Mouse (Mus musculus) neural tube, embryonic 12.5 days (tissue): Measurements from ENCODE around the gene Mmp25. TPM values are rescaled to one million over a fixed set of nuclear protein-coding genes. Genes with fewer than 3 reads are reported as not detected.

Source experiments
- ATAC-seq: fragments of 200-750 bp; cut with Nextera tagmentation; 2 replicates; pipeline ENCODE4 v1.8.0; 2017; ENCODE audit warnings: low read depth, mild to moderate bottlenecking, moderate TSS enrichment, moderate library complexity; ENCODE audit not compliant: low FRiP score
- H3K27ac ChIP-seq: fragments of 300-500 bp; sonication (generic); 2 replicates; pipeline ENCODE4 v1.5.1; 2016
- H3K27me3 ChIP-seq: fragments of 300-500 bp; sonication (generic); replicated peaks from 2 replicates; pipeline ENCODE4 v1.6.1; 2016; ENCODE audit warnings: mild to moderate bottlenecking
- H3K36me3 ChIP-seq: fragments of 300-500 bp; sonication (generic); 2 replicates; pipeline ENCODE4 v1.6.1; 2016; ENCODE audit warnings: mild to moderate bottlenecking
- H3K4me1 ChIP-seq: fragments of 300-500 bp; sonication (generic); 2 replicates; pipeline ENCODE4 v1.6.1; 2016
- H3K4me2 ChIP-seq: fragments of 300-500 bp; sonication (generic); replicated peaks from 2 replicates; pipeline ENCODE4 v1.6.1; 2016; ENCODE audit warnings: mild to moderate bottlenecking
- H3K4me3 ChIP-seq: fragments of 300-500 bp; sonication (generic); 2 replicates; pipeline ENCODE4 v1.5.1; 2016
- H3K9ac ChIP-seq: fragments of 300-500 bp; sonication (generic); 2 replicates; pipeline ENCODE4 v1.6.1; 2016; ENCODE audit warnings: mild to moderate bottlenecking
- H3K9me3 ChIP-seq: fragments of 300-500 bp; sonication (generic); 2 replicates; pipeline ENCODE4 v1.6.1; 2016; ENCODE audit warnings: mild to moderate bottlenecking
- WGBS: fragments of 180-500 bp; shearing (Covaris S2); methylation state at CpG from one replicate; pipeline ENCODE4 v1.1.7; 2016; 5-methylcytosine and 5-hydroxymethylcytosine counted together
- polyA plus RNA-seq: library from polyadenylated mRNA; unstranded; fragments of >200 nt; fragmentation: Nextera tagmentation; extraction: Ambion mirVana; gene quantifications from 2 replicates; pipeline ENCODE4 v1.2.1, GENCODE M21; 2016

Mmp25 gene
- polyA plus RNA-seq, 1 experiment from 2014 or later, result 1.6 TPM

DNA sequence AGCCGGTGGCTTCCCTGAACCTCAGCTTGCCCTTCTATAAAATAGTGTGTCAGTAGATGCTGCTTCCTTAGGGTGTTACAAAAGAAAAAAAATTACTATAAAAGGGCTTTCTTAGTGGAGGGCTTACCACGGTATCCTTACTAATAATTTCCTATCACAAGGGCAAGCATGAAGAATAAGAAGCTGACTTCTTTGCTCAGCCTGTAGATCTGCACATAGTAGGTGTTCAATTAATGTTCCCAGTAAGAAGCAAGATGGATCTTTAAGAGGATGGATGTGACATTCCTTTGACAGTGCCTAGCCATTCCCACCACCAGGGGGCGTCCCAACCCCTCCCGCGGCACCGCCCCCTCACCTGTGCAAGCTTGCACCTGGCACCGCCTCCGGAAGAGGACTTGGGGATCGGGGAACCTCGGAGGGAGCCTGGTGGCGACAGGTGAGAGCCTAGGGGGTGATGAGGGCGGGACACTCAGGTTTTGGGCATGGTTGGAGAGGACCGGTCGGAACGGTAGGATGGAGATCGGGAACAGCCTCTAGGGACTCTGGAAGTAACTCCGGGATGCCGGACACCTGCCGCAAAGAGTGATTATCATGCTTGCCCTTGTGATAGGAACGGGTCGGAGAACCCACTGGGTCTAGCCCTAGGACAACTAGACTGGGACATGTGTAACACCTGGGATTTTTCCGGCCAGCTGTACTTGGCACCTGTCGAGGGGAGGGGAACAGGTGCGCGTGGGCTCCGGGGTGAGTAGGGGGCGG lies 15.2 kb upstream of the Mmp25 start, which contains the start of gene Bicdl2:
TSS of gene Bicdl2 (plus strand) at position 390 of the 759 bp plus-strand sequence.
- Histone ChIP-seq H3K4me3 (no peak within 1 kb of the TSS), H3K4me2 (no peak within 1 kb of the TSS; the same call in 1 of the 2 replicates), H3K27me3 (peaks cover 41% of the 10 kb centered on the region), H3K27ac (no peak within 1 kb of the TSS), H3K36me3 (no peaks in the 10 kb centered on the region), H3K4me1 (no peaks in the 10 kb centered on the region), H3K9me3 (no peaks in the 10 kb centered on the region), H3K9ac (no peak within 1 kb of the TSS)
- 5% methylated on average over 27 of the region's 27 CpGs for WGBS
- no peak for ATAC-seq

DNA sequence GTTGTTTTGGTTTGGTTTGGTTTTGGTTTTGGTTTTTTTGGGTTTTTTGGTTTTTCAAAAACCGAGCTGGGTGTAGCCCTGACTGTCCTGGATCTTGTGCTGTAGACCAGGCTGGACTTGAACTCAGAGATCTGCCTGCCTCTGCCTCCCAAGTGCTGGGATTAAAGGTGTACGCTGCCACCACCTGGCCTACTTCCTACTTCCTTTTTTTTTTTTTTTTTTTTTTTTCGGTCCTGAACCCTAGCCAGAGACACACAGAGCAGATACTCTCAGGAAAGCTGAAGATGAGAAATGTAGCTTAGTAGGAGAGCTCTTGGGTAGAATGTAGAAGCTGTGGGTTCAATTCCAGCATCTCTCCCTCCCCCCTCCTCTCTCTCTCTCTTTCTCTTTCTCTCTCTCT lies 13.4 kb upstream of the Mmp25 start:
- Histone ChIP-seq H3K9ac (no peak overlapping the region), H3K27ac (no peak overlapping the region), H3K9me3 (no peaks in the 10 kb centered on the region), H3K36me3 (no peaks in the 10 kb centered on the region), H3K4me2 (no peak overlapping the region), H3K4me3 (no peak overlapping the region), H3K4me1 (no peaks in the 10 kb centered on the region), H3K27me3 (peaks cover 41% of the 10 kb centered on the region)
- WGBS, result 81% methylated on average over 3 of the region's 3 CpGs
- ATAC-seq, result no peak

- Histone ChIP-seq H3K27me3 (0 out of 2 replicates have a peak, but pooled peaks cover 8% of the 10 kb centered on the region), H3K9ac (no peak overlapping the region), H3K4me3 (no peak overlapping the region), H3K27ac (no peak overlapping the region), H3K9me3 (no peaks in the 10 kb centered on the region), H3K36me3 (no peaks in the 10 kb centered on the region), H3K4me1 (no peaks in the 10 kb centered on the region), H3K4me2 (no peak overlapping the region)
- 73% methylated on average over 2 of the region's 2 CpGs for WGBS
- ATAC-seq, result no peak
Measured at GRCm38 (mm10) chr17:23654410-23654809, 9.3 kb upstream of the Mmp25 start.

- WGBS, result 62% methylated on average over 6 of the region's 6 CpGs
- H3K4me1 ChIP-seq, result no peaks in the 10 kb centered on the region
- no peak overlapping the region for H3K4me2 ChIP-seq
- H3K27ac ChIP-seq, result no peak overlapping the region
- no peak overlapping the region for H3K4me3 ChIP-seq
- no peak for ATAC-seq
- no peak overlapping the region for H3K9ac ChIP-seq
- no peaks in the 10 kb centered on the region for H3K36me3 ChIP-seq
- no peaks in the 10 kb centered on the region for H3K9me3 ChIP-seq
- H3K27me3 ChIP-seq, result 0 out of 2 replicates have a peak, but pooled peaks cover 5% of the 10 kb centered on the region
Measured at GRCm38 (mm10) chr17:23654001-23654400, 8.9 kb upstream of the Mmp25 start.

DNA sequence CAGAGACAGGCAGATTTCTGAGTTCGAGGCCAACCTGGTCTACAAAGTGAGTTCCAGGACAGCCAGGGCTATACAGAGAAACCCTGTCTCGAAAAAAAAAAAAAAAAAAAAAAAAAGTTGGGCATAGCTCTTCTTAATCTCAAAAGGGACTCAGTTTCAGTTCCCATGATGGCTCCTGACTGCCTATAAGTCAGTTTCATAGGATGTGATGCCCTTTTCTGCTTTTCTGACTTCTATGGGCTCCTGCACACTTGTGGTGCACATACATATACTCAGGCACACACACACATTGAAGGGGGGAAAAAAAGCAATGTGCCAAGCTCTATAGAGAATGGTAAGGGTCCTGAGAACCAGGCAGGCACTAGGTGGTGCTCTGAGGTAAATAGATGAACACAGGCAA lies 8.2 kb upstream of the Mmp25 start:
- H3K4me3 ChIP-seq, result no peak overlapping the region
- 60% methylated on average over 2 of the region's 2 CpGs for WGBS
- H3K27ac ChIP-seq, result no peak overlapping the region

GRCm38 (mm10) chr17:23651363-23651762 lies 6.3 kb upstream of the Mmp25 start:
- 89% methylated on average over 6 of the region's 6 CpGs for WGBS
- H3K36me3 ChIP-seq, result no peaks in the 10 kb centered on the region
- no peak for ATAC-seq

More for the DNA sequence above, 8.2 kb upstream of the Mmp25 start:
- Histone ChIP-seq H3K4me1 (no peaks in the 10 kb centered on the region), H3K4me2 (no peak overlapping the region), H3K9me3 (no peaks in the 10 kb centered on the region), H3K36me3 (no peaks in the 10 kb centered on the region), H3K27me3 (0 out of 2 replicates have a peak, but pooled peaks cover 4% of the 10 kb centered on the region), H3K9ac (no peak overlapping the region)
- ATAC-seq, result no peak

DNA sequence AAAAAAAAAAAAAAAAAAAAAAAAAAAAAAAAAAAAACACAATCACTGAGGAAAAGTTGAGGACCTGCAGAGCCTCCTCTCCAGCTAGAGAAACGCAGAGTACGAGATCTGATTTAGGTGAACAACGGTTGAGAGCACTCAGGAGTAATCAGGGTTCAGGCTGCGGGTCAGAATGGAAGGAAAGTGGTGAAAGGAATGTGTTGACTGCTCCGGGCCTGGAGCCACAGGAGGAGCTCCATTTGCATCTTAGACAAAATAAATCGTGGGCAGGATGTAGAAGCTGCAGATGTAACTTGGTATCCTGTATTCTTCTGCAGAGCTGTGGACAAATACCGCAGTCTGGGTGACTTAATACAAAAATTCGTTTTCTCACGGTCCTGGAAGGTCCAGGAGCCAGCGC lies 817 bp upstream of the Mmp25 start:
- 33% methylated on average over 10 of the region's 10 CpGs for WGBS
- Histone ChIP-seq H3K36me3 (no peaks in the 10 kb centered on the region), H3K27ac (no peak overlapping the region), H3K27me3 (peaks cover 33% of the 10 kb centered on the region), H3K9ac (no peak overlapping the region), H3K4me1 (peaks cover 9% of the 10 kb centered on the region; the same call in 1 of the 2 replicates), H3K4me2 (no peak overlapping the region), H3K9me3 (no peaks in the 10 kb centered on the region), H3K4me3 (no peak overlapping the region)
- no peak for ATAC-seq

More at GRCm38 (mm10) chr17:23651363-23651762, 6.3 kb upstream of the Mmp25 start:
- Histone ChIP-seq H3K27ac (no peak overlapping the region), H3K9me3 (no peaks in the 10 kb centered on the region), H3K27me3 (0 out of 2 replicates have a peak, but pooled peaks cover 7% of the 10 kb centered on the region), H3K4me1 (no peaks in the 10 kb centered on the region), H3K4me2 (no peak overlapping the region), H3K9ac (no peak overlapping the region), H3K4me3 (no peak overlapping the region)

DNA sequence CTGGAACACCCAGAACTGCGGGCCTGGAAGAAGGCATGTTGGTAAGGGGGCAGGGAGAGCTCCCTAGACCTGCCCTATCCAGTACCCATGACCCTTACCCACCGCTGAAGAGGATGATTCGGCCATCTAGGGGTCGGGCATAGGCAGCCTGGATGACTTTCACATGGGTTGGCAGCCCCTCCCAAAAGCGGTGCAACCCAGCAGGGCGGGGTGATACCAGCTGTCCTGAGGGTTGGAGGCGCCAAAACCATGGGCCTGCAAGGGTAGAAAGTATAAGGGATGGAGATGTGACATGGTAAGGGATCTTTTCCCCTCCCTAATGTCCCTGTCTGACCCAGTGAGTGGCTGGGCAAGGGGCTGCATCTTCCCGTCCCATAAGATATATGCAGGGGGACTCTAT lies 13.8 kb downstream of the Mmp25 start:
- H3K4me2 ChIP-seq, result no peak overlapping the region
- WGBS, result 86% methylated on average over 8 of the region's 8 CpGs
- H3K9ac ChIP-seq, result no peak overlapping the region
- H3K4me1 ChIP-seq, result 0 out of 2 replicates have a peak, but pooled peaks cover 4% of the 10 kb centered on the region
- H3K4me3 ChIP-seq, result no peak overlapping the region
- no peaks in the 10 kb centered on the region for H3K9me3 ChIP-seq
- H3K27ac ChIP-seq, result no peak overlapping the region
- ATAC-seq, result no peak
- no peaks in the 10 kb centered on the region for H3K27me3 ChIP-seq
- no peaks in the 10 kb centered on the region for H3K36me3 ChIP-seq

DNA sequence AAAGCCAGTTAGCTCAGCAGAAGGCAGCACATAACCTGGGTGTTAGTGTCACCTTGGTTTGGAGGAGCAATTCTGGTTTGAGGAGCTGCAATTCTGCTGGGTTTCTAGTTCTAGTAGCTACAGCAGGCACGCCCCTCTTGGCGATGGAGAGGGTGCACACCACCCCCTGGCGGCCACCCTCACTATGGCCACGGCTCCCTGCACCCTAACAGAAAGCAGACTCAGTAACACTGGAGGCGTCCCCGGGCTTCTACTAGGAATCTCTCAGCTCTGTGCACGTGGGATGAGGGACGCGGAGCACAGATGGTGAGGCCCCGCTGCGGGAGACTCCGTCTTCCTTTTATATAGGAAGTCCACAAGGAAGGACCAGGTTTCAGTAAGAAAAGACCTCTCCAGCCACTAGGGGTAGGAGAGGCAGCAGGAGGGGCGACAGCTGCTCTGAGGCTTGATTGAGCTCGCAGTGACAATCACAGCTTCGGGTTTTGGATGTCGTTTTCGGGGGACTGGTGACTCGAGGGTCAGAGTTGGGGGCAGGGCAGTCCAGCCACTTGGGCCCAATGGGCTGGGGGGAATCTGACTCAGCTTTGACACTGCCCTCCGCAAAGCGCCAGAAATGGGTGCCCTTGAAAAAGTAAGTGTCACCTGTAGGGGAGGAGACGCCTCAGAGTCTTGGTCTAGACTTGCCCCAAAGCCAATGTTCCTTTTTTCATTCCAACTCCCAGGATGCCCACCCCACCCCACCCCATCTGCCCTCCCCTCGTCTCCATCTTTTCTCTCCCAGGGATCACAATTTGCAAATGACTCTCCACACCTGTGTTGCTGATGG lies 14.7 kb downstream of the Mmp25 start:
- no peaks in the 10 kb centered on the region for H3K27me3 ChIP-seq
- 19% methylated on average over 22 of the region's 22 CpGs for WGBS
- no peak overlapping the region for H3K27ac ChIP-seq
- peak overlapping the region; percentile 50 for H3K4me2 ChIP-seq
- ATAC-seq, result peak; percentile 85
- no peaks in the 10 kb centered on the region for H3K9me3 ChIP-seq
- H3K4me3 ChIP-seq, result no peak overlapping the region
- no peak overlapping the region for H3K9ac ChIP-seq
- no peaks in the 10 kb centered on the region for H3K36me3 ChIP-seq
- H3K4me1 ChIP-seq, result 0 out of 2 replicates have a peak, but pooled peaks cover 4% of the 10 kb centered on the region

GRCm38 (mm10) chr17:23627813-23628212 lies 17.3 kb downstream of the Mmp25 start:
- no peak overlapping the region for H3K27ac ChIP-seq
- WGBS, result 38% methylated on average over 7 of the region's 7 CpGs
- H3K4me3 ChIP-seq, result no peak overlapping the region
- H3K9ac ChIP-seq, result no peak overlapping the region
- no peaks in the 10 kb centered on the region for H3K9me3 ChIP-seq
- H3K4me2 ChIP-seq, result no peak overlapping the region
- no peaks in the 10 kb centered on the region for H3K27me3 ChIP-seq
- H3K36me3 ChIP-seq, result no peaks in the 10 kb centered on the region
- no peak for ATAC-seq
- H3K4me1 ChIP-seq, result 0 out of 2 replicates have a peak, but pooled peaks cover 4% of the 10 kb centered on the region

- Histone ChIP-seq H3K36me3 (no peaks in the 10 kb centered on the region), H3K4me2 (no peak overlapping the region), H3K4me3 (no peak overlapping the region), H3K4me1 (no peaks in the 10 kb centered on the region), H3K9me3 (no peaks in the 10 kb centered on the region), H3K9ac (no peak overlapping the region), H3K27ac (no peak overlapping the region), H3K27me3 (no peaks in the 10 kb centered on the region)
- no peak for ATAC-seq
- 86% methylated on average over 7 of the region's 7 CpGs for WGBS
Measured at GRCm38 (mm10) chr17:23620351-23620750, 24.7 kb downstream of the Mmp25 start.

DNA sequence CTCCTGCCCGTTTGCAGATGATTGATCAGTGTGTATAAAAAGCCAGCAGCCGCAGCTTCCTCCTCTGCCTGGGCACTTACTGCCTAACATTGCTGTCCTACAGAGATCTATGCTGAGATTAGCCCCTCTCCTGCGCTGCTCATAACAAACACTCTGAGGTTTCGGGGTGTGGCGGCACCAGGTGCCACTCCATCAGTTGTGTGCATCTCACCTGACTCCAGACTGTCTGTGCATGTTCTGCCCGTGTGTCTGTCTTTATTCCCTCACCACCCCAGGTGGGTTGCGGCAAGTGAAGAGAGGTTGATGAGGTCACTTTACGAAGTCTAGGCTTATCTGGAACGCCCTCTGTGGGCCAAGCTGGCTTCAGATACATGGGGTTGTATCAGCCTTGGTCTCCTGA lies 28.0 kb downstream of the Mmp25 start:
- WGBS, result 61% methylated on average over 9 of the region's 9 CpGs
- Histone ChIP-seq H3K9me3 (no peaks in the 10 kb centered on the region), H3K36me3 (no peaks in the 10 kb centered on the region), H3K9ac (no peak overlapping the region), H3K4me3 (no peak overlapping the region), H3K27me3 (no peaks in the 10 kb centered on the region), H3K4me1 (no peaks in the 10 kb centered on the region), H3K27ac (no peak overlapping the region), H3K4me2 (no peak overlapping the region)
- no peak for ATAC-seq
